Mouse (Mus musculus) layer of hippocampus, adult 18-20 months (tissue): Measurements from ENCODE around the gene Pdpr. TPM values are rescaled to one million over a fixed set of nuclear protein-coding genes. Genes with fewer than 3 reads are reported as not detected.
"Not testable (repeated sequence)": the region's sequence is repeated elsewhere in the genome, so short reads cannot be mapped to it uniquely, and the experiment has no call there.

Experiments used
- DNase-seq, 2 experiments: peaks; one replicate each; pipeline ENCODE4 v3.0.0; 2022; ENCODE audit warnings: low spot score in 2 of 2
- long read RNA-seq: library from polyadenylated mRNA; stranded (forward); transcript quantifications from one replicate; pipeline ENCODE4 v2.0.0, GENCODE M21; 2021
- total RNA-seq, 2 experiments: library from RNA; stranded (reverse); gene quantifications; 2 replicates each; pipeline ENCODE4 v1.2.3; 2021

Pdpr gene
- total RNA-seq: 10 to 100 TPM; 24.3 to 27.0 TPM
- long read RNA-seq, full-length matches to known transcripts: 1 of 14 reads
- long read RNA-seq, partial matches to known transcripts: 1 of 14 reads
- long read RNA-seq, other reads (novel, unspliced or antisense): 12 of 14 reads

- peak; percentile 83 to 92 for DNase-seq
Measured at GRCm38 (mm10) chr8:111093865-111094718, at the start of gene Pdpr. TSS of gene Pdpr (plus strand) at chr8:111094630.

- DNase-seq: no peak
Measured at GRCm38 (mm10) chr8:111048694-111049093, 45.7 kb upstream of the Pdpr start.

- DNase-seq: no peak
Measured at GRCm38 (mm10) chr8:111049106-111049505, 45.3 kb upstream of the Pdpr start.

DNA sequence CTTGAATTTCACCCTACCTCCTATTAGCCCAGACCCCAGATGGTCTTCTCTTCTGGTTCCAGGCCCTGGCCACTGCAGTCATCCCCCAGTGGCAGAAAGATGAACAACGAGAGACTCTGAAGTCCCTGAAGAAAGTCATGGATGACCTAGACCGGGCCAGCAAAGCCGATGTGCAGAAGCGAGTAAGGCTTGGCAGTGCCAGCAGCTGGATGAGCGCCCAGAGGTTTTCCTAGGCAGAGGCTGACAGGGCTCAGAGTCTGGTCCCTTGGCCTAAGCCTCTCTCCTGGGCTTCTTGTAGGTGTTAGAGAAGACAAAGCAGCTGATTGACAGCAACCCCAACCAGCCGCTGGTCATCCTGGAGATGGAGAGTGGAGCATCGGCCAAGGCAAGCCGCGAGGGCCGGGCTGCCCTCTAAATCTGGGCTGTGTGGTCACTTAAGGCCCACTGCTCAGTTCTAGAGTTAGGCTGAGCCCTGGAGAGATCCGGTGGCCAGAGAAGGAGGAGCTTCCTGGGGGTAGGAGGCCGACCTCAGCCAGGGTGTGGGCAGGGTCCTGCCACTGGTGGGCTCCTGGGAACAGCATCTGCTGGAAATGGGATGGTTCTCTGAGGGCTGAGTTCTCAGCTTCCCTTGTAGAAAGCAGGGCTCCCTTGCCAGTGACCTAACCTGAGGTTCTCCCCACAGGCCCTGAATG is 40.5 kb upstream of the Pdpr start:
- no peak for DNase-seq

- no peak for DNase-seq
Measured at GRCm38 (mm10) chr8:111055031-111055634, 39.3 kb upstream of the Pdpr start.

GRCm38 (mm10) chr8:111055661-111056060 is 38.8 kb upstream of the Pdpr start:
- peak in 1 of 2 experiments; percentile 18 for DNase-seq

- DNase-seq: peak; percentile 92 to 94
Measured at GRCm38 (mm10) chr8:111056158-111056663, 38.2 kb upstream of the Pdpr start, which contains the start of gene Exosc6. TSS of gene Exosc6 (plus strand) at chr8:111056339.

GRCm38 (mm10) chr8:111056691-111057293 is 37.6 kb upstream of the Pdpr start:
- DNase-seq: peak; percentile 18 to 33

DNA sequence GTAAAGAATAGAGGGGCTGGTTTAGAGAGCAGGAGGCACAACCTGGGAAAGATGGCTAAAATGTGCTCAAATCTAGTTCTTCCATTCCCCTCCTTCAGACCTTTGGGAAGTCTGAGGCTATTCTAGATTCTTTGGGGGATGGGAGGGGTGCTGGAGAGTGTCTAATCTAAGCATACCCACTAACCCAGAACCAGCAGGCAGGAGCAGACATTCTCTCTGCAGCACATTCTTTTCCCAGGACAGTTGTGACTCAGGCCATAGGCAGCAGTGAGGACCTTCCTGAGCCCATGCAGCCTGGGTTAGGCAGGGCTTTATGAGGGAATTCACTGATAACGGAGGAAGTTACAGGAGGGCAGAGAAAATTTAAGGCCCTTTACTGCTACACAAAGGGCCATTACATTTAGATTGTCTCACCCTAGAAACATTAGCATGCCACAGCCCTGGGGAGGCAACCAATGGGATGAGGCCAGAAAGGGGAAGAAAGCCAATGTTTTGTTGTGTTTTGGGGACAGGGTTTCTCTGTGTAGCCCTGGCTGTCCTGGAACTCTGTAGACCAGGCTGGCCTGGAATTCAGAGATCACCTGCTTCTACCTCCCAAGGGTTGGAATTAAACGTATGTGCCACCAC is 35.4 kb upstream of the Pdpr start:
- DNase-seq: no peak

GRCm38 (mm10) chr8:111061688-111062071 is 32.8 kb upstream of the Pdpr start:
- no peak for DNase-seq

GRCm38 (mm10) chr8:111062072-111062757 is 32.2 kb upstream of the Pdpr start:
- peak; percentile 87 to 97 for DNase-seq

GRCm38 (mm10) chr8:111062893-111063292 is 31.5 kb upstream of the Pdpr start:
- no peak for DNase-seq

- DNase-seq: no peak
Measured at GRCm38 (mm10) chr8:111066308-111066707, 28.1 kb upstream of the Pdpr start.

- DNase-seq: no peak
Measured at GRCm38 (mm10) chr8:111067439-111067838, 27.0 kb upstream of the Pdpr start.

- DNase-seq: not testable (repeated sequence)
Measured at GRCm38 (mm10) chr8:111068660-111069059, 25.8 kb upstream of the Pdpr start.

GRCm38 (mm10) chr8:111075926-111076325 is 18.5 kb upstream of the Pdpr start:
- DNase-seq: peak; percentile 63 to 88

DNA sequence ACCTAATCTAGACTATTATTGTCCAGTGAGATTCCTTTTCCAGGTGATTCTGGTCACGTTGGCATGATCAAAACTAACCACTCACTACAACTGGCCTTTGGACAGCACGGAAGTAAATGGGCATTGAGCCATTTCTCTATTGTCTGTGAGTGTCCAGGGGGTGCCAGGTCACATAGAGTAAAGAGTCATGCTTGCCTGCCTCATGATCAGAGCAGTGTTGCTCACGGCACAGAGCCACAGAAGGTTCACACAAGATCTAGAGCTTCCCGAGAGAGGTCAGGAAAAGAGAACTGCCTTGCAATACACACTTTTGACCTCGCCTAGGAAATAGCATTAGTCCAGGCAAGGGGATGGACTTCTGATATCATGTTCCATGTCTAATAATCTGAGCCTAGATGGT is 15.0 kb upstream of the Pdpr start:
- DNase-seq: no peak

GRCm38 (mm10) chr8:111079861-111080271 is 14.6 kb upstream of the Pdpr start:
- no peak for DNase-seq

GRCm38 (mm10) chr8:111081580-111082258 is 12.7 kb upstream of the Pdpr start:
- no peak for DNase-seq
